Mouse (Mus musculus) intestine, embryonic 14.5 days (tissue): ENCODE measurements at regions not wholly inside any gene's neighbourhood (a gene's known extent, or its start where the extent isn't known, plus 50 kb on each side); places are given as distances from the start of the nearest gene placed in this dataset.
"Not testable (repeated sequence)": the region's sequence is repeated elsewhere in the genome, so short reads cannot be mapped to it uniquely, and the experiment has no call there.

Source experiments
- ATAC-seq: fragments of 200-750 bp; cut with Nextera tagmentation; replicated peaks from 2 replicates; pipeline ENCODE4 v1.8.0; 2017; ENCODE audit warnings: low read depth, moderate number of reproducible peaks, moderate TSS enrichment, moderate library complexity; ENCODE audit not compliant: low FRiP score, low TSS enrichment
- DNase-seq: peaks from one replicate; pipeline ENCODE4 v3.0.0-alpha.2; 2018; ENCODE audit warnings: low spot score
- H3K27ac ChIP-seq: fragments of 300-500 bp; sonication (generic); 2 replicates; pipeline ENCODE4 v1.5.1; 2014; ENCODE audit warnings: low read depth, mild to moderate bottlenecking, control low read depth
- H3K27me3 ChIP-seq: fragments of 300-500 bp; sonication (generic); replicated peaks from 2 replicates; pipeline ENCODE4 v1.6.1; 2014; ENCODE audit warnings: low read length, control low read depth; ENCODE audit not compliant: control insufficient read depth, insufficient read depth
- H3K36me3 ChIP-seq: fragments of 300-500 bp; sonication (generic); 2 replicates; pipeline ENCODE4 v1.6.1; 2014; ENCODE audit warnings: low read length, control low read depth; ENCODE audit not compliant: control insufficient read depth, insufficient read depth
- H3K4me1 ChIP-seq: fragments of 300-500 bp; sonication (generic); replicated peaks from 2 replicates; pipeline ENCODE4 v1.6.1; 2014; ENCODE audit warnings: low read length, control low read depth, mixed read lengths; ENCODE audit not compliant: control insufficient read depth, insufficient read depth
- H3K4me2 ChIP-seq: fragments of 300-500 bp; sonication (generic); 2 replicates; pipeline ENCODE4 v1.6.1; 2014; ENCODE audit warnings: low read length
- H3K4me3 ChIP-seq: fragments of 300-500 bp; sonication (generic); 2 replicates; pipeline ENCODE4 v1.5.1; 2014; ENCODE audit warnings: low read depth, low read length, control low read depth, mixed read lengths
- H3K9ac ChIP-seq: fragments of 300-500 bp; sonication (generic); 2 replicates; pipeline ENCODE4 v1.6.1; 2014; ENCODE audit warnings: mild to moderate bottlenecking, low read length
- H3K9me3 ChIP-seq: fragments of 300-500 bp; sonication (generic); 2 replicates; pipeline ENCODE4 v1.6.1; 2016; ENCODE audit warnings: low read length, control low read depth; ENCODE audit not compliant: control insufficient read depth
- WGBS: fragments of 180-500 bp; shearing (Covaris S2); extraction: QIAGEN DNeasy Blood & Tissue Kit; methylation state at CpG from one replicate; pipeline ENCODE4 v1.1.7; 2014; 5-methylcytosine and 5-hydroxymethylcytosine counted together

GRCm38 (mm10) chr4:81540496-81540895 lies 97.9 kb upstream of the Mpdz start:
- H3K4me3 ChIP-seq, result no peak overlapping the region
- no peak overlapping the region for H3K27ac ChIP-seq
- H3K9ac ChIP-seq, result no peak overlapping the region
- H3K4me2 ChIP-seq, result no peak overlapping the region
- no peaks in the 10 kb centered on the region for H3K36me3 ChIP-seq
- DNase-seq (no peak), ATAC-seq (no peak)
- no peaks in the 10 kb centered on the region for H3K27me3 ChIP-seq
- H3K9me3 ChIP-seq, result no peaks in the 10 kb centered on the region
- H3K4me1 ChIP-seq, result no peaks in the 10 kb centered on the region

GRCm38 (mm10) chr4:81539551-81539950 lies 96.9 kb upstream of the Mpdz start:
- Histone ChIP-seq H3K4me1 (no peaks in the 10 kb centered on the region), H3K27me3 (no peaks in the 10 kb centered on the region), H3K36me3 (no peaks in the 10 kb centered on the region), H3K9ac (no peak overlapping the region), H3K9me3 (no peaks in the 10 kb centered on the region), H3K27ac (no peak overlapping the region), H3K4me2 (no peak overlapping the region), H3K4me3 (no peak overlapping the region)
- WGBS, result 62% methylated on average over 3 of the region's 3 CpGs
- ATAC-seq, result no peak
- no peak for DNase-seq

- Histone ChIP-seq H3K9ac (no peak overlapping the region), H3K4me2 (no peak overlapping the region), H3K27ac (no peak overlapping the region), H3K4me1 (no peaks in the 10 kb centered on the region), H3K36me3 (no peaks in the 10 kb centered on the region), H3K9me3 (no peaks in the 10 kb centered on the region), H3K4me3 (no peak overlapping the region), H3K27me3 (no peaks in the 10 kb centered on the region)
- ATAC-seq (no peak), DNase-seq (no peak)
Observed at GRCm38 (mm10) chr4:81536795-81537194, 94.2 kb upstream of the Mpdz start.

DNA sequence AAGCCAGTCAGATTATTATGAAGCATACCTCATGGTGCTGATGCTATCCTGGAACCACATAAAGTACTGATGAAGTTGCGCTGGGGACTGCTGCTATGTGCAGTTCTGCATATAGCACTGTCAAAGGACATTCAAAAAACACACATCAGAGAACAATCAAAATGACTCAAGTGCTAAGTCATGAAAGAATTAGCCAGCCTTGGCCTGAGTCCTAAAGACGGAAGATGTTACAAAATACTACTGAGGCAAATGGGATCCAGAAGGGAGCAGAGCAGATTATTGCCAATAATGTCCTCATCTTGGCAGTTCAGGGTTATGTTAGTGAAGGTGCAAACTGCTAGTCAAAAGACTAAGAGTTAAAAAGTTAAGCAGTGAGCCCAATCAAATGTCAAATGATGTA lies 87.9 kb upstream of the Mpdz start:
- DNase-seq, result no peak
- H3K27me3 ChIP-seq, result no peaks in the 10 kb centered on the region
- no peak overlapping the region for H3K4me3 ChIP-seq
- ATAC-seq, result no peak
- H3K27ac ChIP-seq, result no peak overlapping the region
- WGBS, result 94% methylated on average over 2 of the region's 2 CpGs
- no peak overlapping the region for H3K9ac ChIP-seq
- no peaks in the 10 kb centered on the region for H3K9me3 ChIP-seq
- no peaks in the 10 kb centered on the region for H3K4me1 ChIP-seq
- H3K36me3 ChIP-seq, result no peaks in the 10 kb centered on the region
- H3K4me2 ChIP-seq, result no peak overlapping the region

DNA sequence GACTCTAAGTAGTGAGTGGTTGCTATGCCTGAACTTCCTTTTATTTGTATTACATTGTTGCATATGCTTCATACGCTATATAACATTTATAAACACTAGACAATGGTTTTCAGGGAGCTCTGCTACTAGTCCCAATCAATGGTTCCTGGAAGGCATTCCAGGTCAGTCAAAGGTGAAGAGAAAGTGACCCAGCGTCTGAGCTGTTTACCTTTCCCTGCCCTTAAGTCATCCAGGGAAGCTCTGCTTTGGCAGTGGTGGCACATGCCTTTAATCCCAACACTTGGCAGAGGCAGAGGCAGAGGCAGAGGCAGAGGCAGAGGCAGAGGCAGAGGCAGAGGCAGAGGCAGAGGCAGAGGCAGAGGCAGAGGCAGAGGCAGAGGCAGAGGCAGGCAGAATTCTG lies 76.5 kb upstream of the Mpdz start:
- H3K4me2 ChIP-seq, H3K27ac ChIP-seq, DNase-seq, H3K4me3 ChIP-seq, ATAC-seq, H3K9ac ChIP-seq, H3K36me3 ChIP-seq, H3K4me1 ChIP-seq, H3K27me3 ChIP-seq, H3K9me3 ChIP-seq: not testable (repeated sequence)
- WGBS, result 60% methylated on average over 2 of the region's 2 CpGs

DNA sequence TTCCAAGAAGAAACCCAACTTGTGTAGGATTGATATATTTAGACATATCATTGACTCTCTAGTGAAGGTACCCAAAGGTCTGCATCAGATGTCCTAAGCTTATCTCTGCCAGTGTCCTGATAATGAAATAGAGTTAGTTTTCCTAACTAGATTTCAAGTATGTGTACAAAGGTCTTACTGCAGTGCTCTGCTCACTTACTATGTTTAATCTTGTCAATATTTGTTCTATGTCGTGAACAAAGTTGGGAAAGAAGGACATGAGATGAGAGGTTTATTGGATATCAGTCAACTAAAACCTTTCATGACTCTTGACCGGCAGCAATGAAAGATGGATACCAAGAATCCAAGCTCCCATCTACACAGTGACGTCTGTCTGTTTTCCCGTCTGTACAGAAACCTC lies 71.9 kb upstream of the Mpdz start:
- Histone ChIP-seq H3K4me1 (no peaks in the 10 kb centered on the region), H3K27ac (no peak overlapping the region), H3K9me3 (no peaks in the 10 kb centered on the region), H3K27me3 (no peaks in the 10 kb centered on the region), H3K9ac (no peak overlapping the region), H3K4me3 (no peak overlapping the region), H3K4me2 (no peak overlapping the region), H3K36me3 (no peaks in the 10 kb centered on the region)
- 57% methylated on average over 4 of the region's 4 CpGs for WGBS
- no peak for ATAC-seq
- DNase-seq, result no peak

GRCm38 (mm10) chr4:81512396-81512795 lies 69.8 kb upstream of the Mpdz start:
- Histone ChIP-seq H3K9ac (no peak overlapping the region), H3K9me3 (no peaks in the 10 kb centered on the region), H3K27me3 (no peaks in the 10 kb centered on the region), H3K4me3 (no peak overlapping the region), H3K4me1 (no peaks in the 10 kb centered on the region), H3K4me2 (no peak overlapping the region), H3K36me3 (no peaks in the 10 kb centered on the region), H3K27ac (no peak overlapping the region)
- WGBS, result 88% methylated on average over 3 of the region's 3 CpGs
- ATAC-seq (no peak), DNase-seq (no peak)

GRCm38 (mm10) chr4:81508776-81509175 lies 66.2 kb upstream of the Mpdz start:
- WGBS, result 97% methylated on average over 1 of the region's 1 CpGs
- no peak overlapping the region for H3K4me3 ChIP-seq
- no peak for DNase-seq
- H3K9ac ChIP-seq, result no peak overlapping the region
- no peaks in the 10 kb centered on the region for H3K4me1 ChIP-seq
- no peak overlapping the region for H3K4me2 ChIP-seq
- no peaks in the 10 kb centered on the region for H3K27me3 ChIP-seq
- H3K36me3 ChIP-seq, result no peaks in the 10 kb centered on the region
- no peak overlapping the region for H3K27ac ChIP-seq
- H3K9me3 ChIP-seq, result no peaks in the 10 kb centered on the region
- no peak for ATAC-seq

GRCm38 (mm10) chr4:81506841-81507240 lies 64.2 kb upstream of the Mpdz start:
- Histone ChIP-seq H3K9ac (no peak overlapping the region), H3K4me1 (no peaks in the 10 kb centered on the region), H3K4me2 (no peak overlapping the region), H3K27me3 (no peaks in the 10 kb centered on the region), H3K27ac (no peak overlapping the region), H3K36me3 (no peaks in the 10 kb centered on the region), H3K4me3 (no peak overlapping the region), H3K9me3 (no peaks in the 10 kb centered on the region)
- WGBS, result 93% methylated on average over 5 of the region's 5 CpGs
- ATAC-seq (no peak), DNase-seq (no peak)
